In genomic region chr2:59707922-59708706, GRCm38 (mm10) we compare ENCODE assay signal across 21 mouse cellular contexts.
DNase-seq lines count a peak whose midpoint lies in the region; ATAC-seq and TF ChIP-seq lines count a peak whose summit lies in the region.
"Had no signal": no experiment of that assay in that cellular context is flagged by ENCODE, and none has a peak within 500 bp of the region (broad histone marks: within the 10 kb centered on the region; RNA-seq: fewer than 3 reads in every experiment).

No protein-coding gene starts in this region.

- H3K36me3 ChIP-seq in forebrain, embryonic 13.5 days (ENCODE audit: poor library complexity, severe bottlenecking): no peaks in the 10 kb centered on the region
- H3K36me3 ChIP-seq in forebrain, embryonic 14.5 days (ENCODE audit: control insufficient read depth, insufficient read depth, low read length): no peaks in the 10 kb centered on the region
- no peaks in the 10 kb centered on the region for H3K36me3 ChIP-seq in heart, embryonic 15.5 days
- peaks cover 10% of the 10 kb centered on the region; the same call in 1 of the 2 replicates for H3K36me3 ChIP-seq in kidney, postnatal 0 days (ENCODE audit: insufficient read depth, low read length)
- H3K36me3 ChIP-seq: G1E; hindbrain, embryonic 13.5 days; midbrain, embryonic 10.5 days had no signal

- H3K9ac ChIP-seq in forebrain, embryonic 13.5 days: no peak overlapping the region
- H3K9ac ChIP-seq in forebrain, embryonic 14.5 days (ENCODE audit: low read length): no peak overlapping the region
- no peak overlapping the region for H3K9ac ChIP-seq in heart, embryonic 15.5 days
- H3K9ac ChIP-seq in kidney, postnatal 0 days (ENCODE audit: low read depth, low read length): no peak overlapping the region
- H3K9ac ChIP-seq: embryonic facial prominence, embryonic 12.5 days; hindbrain, embryonic 13.5 days; limb, embryonic 13.5 days; liver, postnatal 0 days had no signal

- 77% methylated on average over 13 of the region's 13 CpGs for WGBS in forebrain, embryonic 13.5 days
- 77% methylated on average over 13 of the region's 13 CpGs for WGBS in forebrain, embryonic 14.5 days
- WGBS in heart, embryonic 15.5 days: 26% methylated on average over 13 of the region's 13 CpGs
- WGBS in kidney, postnatal 0 days: 53% methylated on average over 13 of the region's 13 CpGs

- peak overlapping the region; percentile 36; the same call in 1 of the 2 replicates for H3K27ac ChIP-seq in forebrain, embryonic 13.5 days
- H3K27ac ChIP-seq in forebrain, embryonic 14.5 days (ENCODE audit: low read depth, low read length): no peak overlapping the region
- H3K27ac ChIP-seq in heart, embryonic 15.5 days: peak overlapping the region; percentile 61
- H3K27ac ChIP-seq in kidney, postnatal 0 days: 0 out of 2 replicates have a peak overlapping the region, but pooled peaks have one; percentile 13
- H3K27ac ChIP-seq: embryonic facial prominence, embryonic 12.5 days; hindbrain, embryonic 13.5 days; limb, embryonic 13.5 days; midbrain, embryonic 10.5 days had no signal

- no peak for TF ChIP-seq CTCF in kidney, postnatal 0 days (IDR thresholded peaks at IDR 0.05; ENCODE audit: low read depth)

- H3K27me3 ChIP-seq in forebrain, embryonic 13.5 days: no peaks in the 10 kb centered on the region
- H3K27me3 ChIP-seq in forebrain, embryonic 14.5 days (replicated peaks; ENCODE audit: control insufficient read depth, insufficient read depth, low read length): no peaks in the 10 kb centered on the region
- no peaks in the 10 kb centered on the region for H3K27me3 ChIP-seq in heart, embryonic 15.5 days
- no peaks in the 10 kb centered on the region for H3K27me3 ChIP-seq in kidney, postnatal 0 days (ENCODE audit: insufficient read depth, low read length)
- H3K27me3 ChIP-seq: embryonic facial prominence, embryonic 12.5 days; hindbrain, embryonic 13.5 days; limb, embryonic 13.5 days had no signal

- no peaks in the 10 kb centered on the region for H3K4me1 ChIP-seq in forebrain, embryonic 13.5 days
- no peaks in the 10 kb centered on the region for H3K4me1 ChIP-seq in forebrain, embryonic 14.5 days (ENCODE audit: control insufficient read depth, insufficient read depth, low read length)
- peaks cover 22% of the 10 kb centered on the region for H3K4me1 ChIP-seq in heart, embryonic 15.5 days (replicated peaks)
- H3K4me1 ChIP-seq in kidney, postnatal 0 days (replicated peaks; ENCODE audit: insufficient read depth, low read length): no peaks in the 10 kb centered on the region
- H3K4me1 ChIP-seq: hindbrain, embryonic 13.5 days had no signal

- no peak for DNase-seq in forebrain, embryonic 14.5 days (ENCODE audit: low spot score)
- no peak for DNase-seq in heart, postnatal 36 days
- DNase-seq in kidney, postnatal 0 days (ENCODE audit: low spot score): peak; percentile 51
- DNase-seq in kidney, adult 11 months: no peak
- peak; percentile 48 for DNase-seq in ovary, adult 18-20 months (ENCODE audit: low spot score)
- no peak for DNase-seq in ovary, postnatal 10 days (ENCODE audit: low spot score)
- DNase-seq: adrenal gland, postnatal 10 days; cerebellum, adult 9-11 months; kidney, postnatal 4 days; liver, postnatal 0 days; lung, postnatal 36 days; thymus, postnatal 14 days had no signal

- intact Hi-C loops in heart, postnatal 36 days (cut with DNase I): no loop called here

- H3K4me2 ChIP-seq in forebrain, embryonic 13.5 days: no peak overlapping the region
- no peak overlapping the region for H3K4me2 ChIP-seq in forebrain, embryonic 14.5 days (ENCODE audit: low read length)
- 0 out of 2 replicates have a peak overlapping the region, but pooled peaks have one; percentile 9 for H3K4me2 ChIP-seq in heart, embryonic 15.5 days
- no peak overlapping the region for H3K4me2 ChIP-seq in kidney, postnatal 0 days (ENCODE audit: low read length)
- H3K4me2 ChIP-seq: embryonic facial prominence, embryonic 12.5 days; hindbrain, embryonic 13.5 days; limb, embryonic 13.5 days had no signal

- ATAC-seq in forebrain, embryonic 13.5 days: no peak
- ATAC-seq in forebrain, embryonic 14.5 days: no peak
- peak; percentile 58 for ATAC-seq in heart, embryonic 15.5 days (replicated peaks; ENCODE audit: insufficient number of reproducible peaks, insufficient read depth, low FRiP score, low read depth)
- ATAC-seq in kidney, postnatal 0 days (replicated peaks; ENCODE audit: low FRiP score, low read depth): no peak
- ATAC-seq: activated CD4-positive, CD25-positive, alpha-beta regulatory T cell, adult 4 months; inflammation-experienced regulatory T-cells, adult 6 months; liver, postnatal 0 days had no signal

- H3K9me3 ChIP-seq in forebrain, embryonic 13.5 days (replicated peaks): no peaks in the 10 kb centered on the region
- no peaks in the 10 kb centered on the region for H3K9me3 ChIP-seq in forebrain, embryonic 14.5 days (replicated peaks; ENCODE audit: control insufficient read depth, low read length)
- H3K9me3 ChIP-seq in heart, embryonic 15.5 days (replicated peaks): no peaks in the 10 kb centered on the region
- H3K9me3 ChIP-seq in kidney, postnatal 0 days (replicated peaks; ENCODE audit: low read length): no peaks in the 10 kb centered on the region
- H3K9me3 ChIP-seq: embryonic facial prominence, embryonic 12.5 days; G1E; hindbrain, embryonic 13.5 days; limb, embryonic 13.5 days; midbrain, embryonic 10.5 days had no signal

- H3K4me3 ChIP-seq in forebrain, embryonic 13.5 days: no peak overlapping the region
- H3K4me3 ChIP-seq in forebrain, embryonic 14.5 days (ENCODE audit: low read depth, low read length): no peak overlapping the region
- H3K4me3 ChIP-seq in heart, embryonic 15.5 days: no peak overlapping the region
- H3K4me3 ChIP-seq in kidney, postnatal 0 days (replicated peaks; ENCODE audit: low read depth, low read length): no peak overlapping the region
- H3K4me3 ChIP-seq: embryonic facial prominence, embryonic 12.5 days; hindbrain, embryonic 13.5 days; limb, embryonic 13.5 days; midbrain, embryonic 10.5 days had no signal

Comparison
In these comparisons a context has a peak if more than half of its experiments do, and no peak if none do; other contexts are left out.
1. DNase-seq: peak in kidney, postnatal 0 days (single experiment) and ovary, adult 18-20 months (single experiment); none in forebrain, embryonic 14.5 days (single experiment), heart, postnatal 36 days (0 of 2), kidney, adult 11 months (single experiment) and ovary, postnatal 10 days (single experiment).